Mouse (Mus musculus) midbrain, embryonic 14.5 days (tissue): ENCODE data around the gene Actl7b. TPM values are rescaled to one million over a fixed set of nuclear protein-coding genes. Genes with fewer than 3 reads are reported as not detected.

Experiments used
- ATAC-seq: fragments of 200-750 bp; cut with Nextera tagmentation; 2 replicates; pipeline ENCODE4 v1.8.0; 2017; ENCODE audit warnings: moderate number of reproducible peaks, moderate library complexity; ENCODE audit not compliant: low FRiP score, low TSS enrichment
- DNase-seq: peaks from one replicate; pipeline ENCODE4 v3.0.0-alpha.2; 2015
- H3K27ac ChIP-seq: fragments of 300-500 bp; sonication (generic); replicated peaks from 2 replicates; pipeline ENCODE4 v1.5.1; 2014; ENCODE audit warnings: mild to moderate bottlenecking, low read depth, low read length, moderate library complexity
- H3K27me3 ChIP-seq: fragments of 300-500 bp; sonication (generic); 2 replicates; pipeline ENCODE4 v1.6.1; 2014; ENCODE audit warnings: low read length, control low read depth, mixed read lengths; ENCODE audit not compliant: control insufficient read depth, insufficient read depth
- H3K36me3 ChIP-seq: fragments of 300-500 bp; sonication (generic); 2 replicates; pipeline ENCODE4 v1.6.1; 2014; ENCODE audit warnings: low read length, control low read depth; ENCODE audit not compliant: control insufficient read depth, insufficient read depth
- H3K4me1 ChIP-seq: fragments of 300-500 bp; sonication (generic); 2 replicates; pipeline ENCODE4 v1.6.1; 2014; ENCODE audit warnings: mild to moderate bottlenecking, antibody characterized with exemption, low read length, control low read depth; ENCODE audit not compliant: control insufficient read depth, insufficient read depth
- H3K4me2 ChIP-seq: fragments of 300-500 bp; sonication (generic); 2 replicates; pipeline ENCODE4 v1.6.1; 2014; ENCODE audit warnings: mild to moderate bottlenecking, low read length, moderate library complexity
- H3K4me3 ChIP-seq: fragments of 300-500 bp; sonication (generic); replicated peaks from 2 replicates; pipeline ENCODE4 v1.5.1; 2014; ENCODE audit warnings: low read depth, low read length
- H3K9ac ChIP-seq: fragments of 300-500 bp; sonication (generic); replicated peaks from 2 replicates; pipeline ENCODE4 v1.6.1; 2014; ENCODE audit warnings: mild to moderate bottlenecking, low read length, moderate library complexity
- H3K9me3 ChIP-seq: fragments of 300-500 bp; sonication (generic); 2 replicates; pipeline ENCODE4 v1.6.1; 2016; ENCODE audit warnings: low read length, control low read depth, mixed read lengths; ENCODE audit not compliant: control insufficient read depth
- WGBS: fragments of 180-500 bp; shearing (Covaris S2); extraction: QIAGEN DNeasy Blood & Tissue Kit; methylation state at CpG from one replicate; pipeline ENCODE4 v1.1.7; 2014; 5-methylcytosine and 5-hydroxymethylcytosine counted together
- polyA plus RNA-seq: library from polyadenylated mRNA; unstranded; fragments of >200 nt; fragmentation: Nextera tagmentation; extraction: Ambion mirVana; gene quantifications from 2 replicates; pipeline ENCODE4 v1.2.1, GENCODE M21; 2014

Actl7b gene
- polyA plus RNA-seq, 1 experiment from 2014 or later = not detected

- 96% methylated on average over 21 of the region's 21 CpGs for WGBS
- ATAC-seq (no peak), DNase-seq (no peak)
- Histone ChIP-seq H3K4me2 (no peak within 1 kb of the TSS), H3K4me3 (no peak within 1 kb of the TSS), H3K9ac (no peak within 1 kb of the TSS), H3K9me3 (no peaks in the 10 kb centered on the region), H3K27ac (no peak within 1 kb of the TSS), H3K4me1 (no peaks in the 10 kb centered on the region), H3K36me3 (peaks cover 26% of the 10 kb centered on the region), H3K27me3 (no peaks in the 10 kb centered on the region)
These were observed 2.3 kb upstream of the Actl7b start, which contains the start of gene Actl7a for GRCm38 (mm10) chr4:56743363-56744195. Gene Actl7a (plus strand): TSS chr4:56743413.

- Histone ChIP-seq H3K4me1 (no peaks in the 10 kb centered on the region), H3K27ac (no peak overlapping the region), H3K36me3 (peaks cover 26% of the 10 kb centered on the region), H3K4me3 (no peak overlapping the region), H3K9ac (no peak overlapping the region), H3K9me3 (no peaks in the 10 kb centered on the region), H3K27me3 (no peaks in the 10 kb centered on the region), H3K4me2 (no peak overlapping the region)
- ATAC-seq (no peak), DNase-seq (no peak)
- WGBS = 88% methylated on average over 4 of the region's 4 CpGs
These were observed 1.5 kb upstream of the Actl7b start for GRCm38 (mm10) chr4:56742698-56743097.

- Histone ChIP-seq H3K4me3 (no peak overlapping the region), H3K9me3 (no peaks in the 10 kb centered on the region), H3K9ac (no peak overlapping the region), H3K4me1 (no peaks in the 10 kb centered on the region), H3K4me2 (no peak overlapping the region), H3K36me3 (peaks cover 13% of the 10 kb centered on the region; the same call in 1 of the 2 replicates), H3K27ac (no peak overlapping the region), H3K27me3 (no peaks in the 10 kb centered on the region)
- no peak for ATAC-seq
- 94% methylated on average over 20 of the region's 20 CpGs for WGBS
- no peak for DNase-seq
These were observed 632 bp downstream of the Actl7b start for GRCm38 (mm10) chr4:56740611-56741010.

GRCm38 (mm10) chr4:56740020-56740485 lies 1.2 kb downstream of the Actl7b start, which contains the start of gene Gm26657:
Gene Gm26657 (plus strand): TSS chr4:56740070.
- no peak for ATAC-seq
- Histone ChIP-seq H3K27me3 (no peaks in the 10 kb centered on the region), H3K4me1 (no peaks in the 10 kb centered on the region), H3K9me3 (no peaks in the 10 kb centered on the region), H3K36me3 (peaks cover 8% of the 10 kb centered on the region; the same call in 1 of the 2 replicates), H3K9ac (no peak within 1 kb of the TSS), H3K4me3 (no peak within 1 kb of the TSS), H3K27ac (no peak within 1 kb of the TSS), H3K4me2 (no peak within 1 kb of the TSS)
- DNase-seq = no peak
- WGBS = 91% methylated on average over 18 of the region's 18 CpGs

GRCm38 (mm10) chr4:56725839-56726238 lies 15.4 kb downstream of the Actl7b start:
- 60% methylated on average over 8 of the region's 8 CpGs for WGBS
- no peak overlapping the region for H3K9ac ChIP-seq
- H3K9me3 ChIP-seq = peaks cover 4% of the 10 kb centered on the region; the same call in 1 of the 2 replicates
- ATAC-seq (no peak), DNase-seq (no peak)
- no peak overlapping the region for H3K27ac ChIP-seq
- no peaks in the 10 kb centered on the region for H3K4me1 ChIP-seq
- no peaks in the 10 kb centered on the region for H3K27me3 ChIP-seq
- no peaks in the 10 kb centered on the region for H3K36me3 ChIP-seq
- no peak overlapping the region for H3K4me3 ChIP-seq
- no peak overlapping the region for H3K4me2 ChIP-seq

- 94% methylated on average over 6 of the region's 6 CpGs for WGBS
- ATAC-seq = no peak
These were observed 18.0 kb downstream of the Actl7b start for GRCm38 (mm10) chr4:56723237-56723636.

GRCm38 (mm10) chr4:56722346-56722745 lies 18.9 kb downstream of the Actl7b start:
- Histone ChIP-seq H3K27ac (no peak overlapping the region), H3K9ac (no peak overlapping the region), H3K4me3 (no peak overlapping the region), H3K36me3 (no peaks in the 10 kb centered on the region), H3K27me3 (no peaks in the 10 kb centered on the region), H3K9me3 (peaks cover under 1% of the 10 kb centered on the region; the same call in 1 of the 2 replicates), H3K4me2 (no peak overlapping the region), H3K4me1 (no peaks in the 10 kb centered on the region)
- WGBS = 74% methylated on average over 6 of the region's 6 CpGs
- DNase-seq (no peak), ATAC-seq (no peak)

More at GRCm38 (mm10) chr4:56723237-56723636, 18.0 kb downstream of the Actl7b start:
- DNase-seq = no peak
- H3K27ac ChIP-seq = no peak overlapping the region
- H3K4me1 ChIP-seq = no peaks in the 10 kb centered on the region
- no peak overlapping the region for H3K4me2 ChIP-seq
- H3K9me3 ChIP-seq = peaks cover 4% of the 10 kb centered on the region; the same call in 1 of the 2 replicates
- no peak overlapping the region for H3K9ac ChIP-seq
- H3K27me3 ChIP-seq = no peaks in the 10 kb centered on the region
- H3K4me3 ChIP-seq = no peak overlapping the region
- no peaks in the 10 kb centered on the region for H3K36me3 ChIP-seq

- no peak overlapping the region for H3K27ac ChIP-seq
- H3K4me1 ChIP-seq = no peaks in the 10 kb centered on the region
- 28% methylated on average over 3 of the region's 3 CpGs for WGBS
- no peak overlapping the region for H3K9ac ChIP-seq
- H3K27me3 ChIP-seq = no peaks in the 10 kb centered on the region
- peak; percentile 39 for DNase-seq
- no peaks in the 10 kb centered on the region for H3K36me3 ChIP-seq
- no peak overlapping the region for H3K4me3 ChIP-seq
- no peak overlapping the region for H3K4me2 ChIP-seq
- ATAC-seq = no peak
- H3K9me3 ChIP-seq = no peaks in the 10 kb centered on the region
These were observed 19.8 kb downstream of the Actl7b start for GRCm38 (mm10) chr4:56721469-56721868.

GRCm38 (mm10) chr4:56720403-56720802 lies 20.8 kb downstream of the Actl7b start:
- no peak for ATAC-seq
- H3K36me3 ChIP-seq = no peaks in the 10 kb centered on the region
- no peak overlapping the region for H3K4me3 ChIP-seq
- no peaks in the 10 kb centered on the region for H3K9me3 ChIP-seq
- H3K4me2 ChIP-seq = no peak overlapping the region
- no peak overlapping the region for H3K27ac ChIP-seq
- no peaks in the 10 kb centered on the region for H3K27me3 ChIP-seq
- DNase-seq = no peak
- 89% methylated on average over 9 of the region's 9 CpGs for WGBS
- no peaks in the 10 kb centered on the region for H3K4me1 ChIP-seq
- H3K9ac ChIP-seq = no peak overlapping the region
